Mouse (Mus musculus): ENCODE results near the gene Hdac7. TPM values are rescaled to one million over a fixed set of nuclear protein-coding genes. Genes with fewer than 3 reads are reported as not detected.

The Hdac7 gene
- polyA plus RNA-seq, 2 experiments from 2014 or later: 58.8 to 69.5 TPM

DNA sequence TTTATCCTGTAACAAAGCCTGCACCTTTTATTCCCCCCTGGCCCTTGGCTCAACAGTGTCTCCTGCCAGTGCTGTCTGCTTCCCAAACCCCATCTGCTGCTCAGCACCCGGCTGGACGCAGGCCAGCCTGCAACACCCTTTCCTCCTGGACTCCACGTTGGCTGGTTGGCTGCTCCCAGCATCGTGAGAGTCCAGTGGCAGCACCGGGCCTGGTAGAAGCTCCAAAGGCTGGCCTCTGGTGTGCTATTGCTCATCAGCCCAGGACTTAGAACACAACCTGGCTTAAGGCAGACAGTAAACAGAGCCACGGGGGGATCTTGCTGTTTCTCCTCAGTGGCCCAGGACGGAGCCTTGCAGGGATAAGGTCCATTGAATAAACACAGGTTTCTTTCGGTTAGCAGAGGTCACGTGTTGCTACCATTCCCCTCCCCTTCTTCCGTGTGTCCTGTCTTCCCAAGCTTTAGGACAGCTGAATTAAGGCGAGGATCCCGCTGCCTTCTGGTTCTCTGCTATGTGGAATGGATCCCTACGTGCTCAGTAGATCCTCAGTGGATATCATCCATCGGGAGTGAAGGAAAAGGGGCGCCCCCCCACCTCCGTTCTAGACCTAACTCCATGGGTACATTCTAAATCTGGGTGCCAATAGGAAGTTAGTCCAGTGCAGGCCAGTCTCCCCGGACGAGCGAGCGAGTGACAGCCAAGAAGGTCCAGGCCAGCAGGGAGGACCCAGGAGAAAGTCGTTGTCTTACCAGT is 30.7 kb downstream of the Hdac7 start:
- ATAC-seq: no peak

DNA sequence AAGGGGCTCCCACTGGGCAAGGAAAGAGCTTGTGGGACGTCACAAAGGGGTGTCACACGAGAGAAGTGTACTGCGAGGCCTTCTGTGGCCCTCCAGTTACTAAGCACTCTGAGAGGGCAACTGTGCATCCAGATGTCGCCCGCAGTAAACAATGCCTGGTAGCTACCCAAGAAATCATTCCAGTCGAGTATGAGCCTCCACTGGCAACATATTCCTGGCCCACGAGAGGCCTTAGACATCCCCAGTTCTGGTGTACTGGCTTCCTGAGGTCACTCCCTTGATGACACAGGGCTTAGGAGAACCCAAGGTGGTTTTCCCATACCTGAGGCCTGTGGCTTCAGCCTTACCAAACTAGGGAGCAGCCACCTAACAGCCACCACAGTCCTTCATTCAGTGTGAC is 31.4 kb downstream of the Hdac7 start:
- ATAC-seq: no peak

DNA sequence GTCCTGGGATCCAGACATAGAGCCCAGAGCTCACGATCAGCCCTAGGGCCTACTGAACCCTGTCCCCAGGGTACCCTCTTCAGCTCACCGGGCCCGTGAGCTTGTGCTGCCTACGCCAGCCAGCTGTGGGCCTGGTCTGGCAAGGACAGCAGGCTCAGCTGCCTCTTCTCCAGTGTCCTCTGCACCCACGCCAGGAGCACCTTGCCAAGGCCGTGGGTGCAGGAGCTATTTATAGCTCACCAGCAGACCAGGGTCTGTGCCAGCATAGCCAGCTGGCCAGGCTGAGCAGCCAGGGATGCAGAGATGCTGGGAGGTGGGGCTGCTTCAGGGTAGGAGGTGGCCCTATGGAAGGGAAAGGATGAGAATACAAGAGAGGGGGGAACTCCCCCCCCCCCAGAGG is 32.2 kb downstream of the Hdac7 start:
- ATAC-seq: no peak

DNA sequence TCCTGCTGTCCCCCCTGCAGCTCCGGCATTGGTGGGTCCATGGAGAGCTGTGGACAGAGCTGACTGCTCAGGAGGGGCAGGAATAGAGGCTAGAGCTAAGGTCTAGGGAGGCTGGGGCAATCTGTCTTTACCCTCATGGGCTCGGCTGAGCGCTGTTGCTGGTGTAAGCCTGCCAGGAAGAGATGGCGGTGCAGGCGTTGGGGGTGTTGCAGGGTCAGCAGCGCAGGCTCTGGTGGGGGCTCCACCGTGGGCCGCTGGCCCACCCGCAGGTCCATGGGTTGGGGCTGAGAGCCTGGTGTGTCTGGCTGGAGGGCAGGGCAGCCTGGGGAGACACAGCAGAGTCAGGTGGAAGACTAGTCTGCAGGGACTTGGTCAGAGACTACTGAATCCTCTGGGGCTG is 33.0 kb downstream of the Hdac7 start:
- ATAC-seq: no peak

DNA sequence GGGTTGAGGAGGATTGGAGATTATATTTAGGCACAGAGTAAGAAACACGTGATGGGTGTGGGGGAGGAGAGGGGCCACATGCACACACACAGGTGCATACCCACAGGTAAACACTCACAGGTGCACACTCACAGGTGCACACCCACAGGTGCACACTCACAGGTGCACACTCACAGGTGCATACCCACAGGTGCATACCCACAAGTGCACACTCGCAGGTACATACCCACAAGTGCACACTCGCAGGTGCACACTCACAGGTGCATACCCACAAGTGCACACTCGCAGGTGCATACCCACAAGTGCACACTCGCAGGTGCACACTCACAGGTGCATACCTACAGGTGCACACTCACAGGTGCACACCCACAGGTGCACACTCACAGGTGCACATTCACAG is 33.9 kb downstream of the Hdac7 start:
- ATAC-seq: no peak

DNA sequence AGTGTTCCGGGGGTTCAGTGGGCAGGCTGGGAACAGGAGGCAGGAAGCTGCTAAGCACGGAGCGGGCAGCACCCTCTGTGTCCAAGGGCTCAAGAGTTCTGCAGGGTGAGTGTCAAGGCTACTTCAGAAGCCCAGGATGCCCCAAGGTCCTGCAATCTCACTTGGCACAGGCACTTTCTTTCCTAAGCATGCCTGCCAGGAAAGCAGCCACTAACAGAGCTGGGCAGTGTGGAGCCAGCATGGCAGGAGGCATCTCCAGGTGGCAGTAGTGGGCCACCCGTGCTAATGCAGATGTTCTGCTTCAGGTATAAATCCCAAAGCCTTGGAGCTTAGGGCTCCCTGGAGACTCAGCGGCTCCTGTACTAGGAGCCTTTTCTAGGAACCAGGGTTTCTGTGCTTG is 34.4 kb downstream of the Hdac7 start:
- ATAC-seq: no peak

DNA sequence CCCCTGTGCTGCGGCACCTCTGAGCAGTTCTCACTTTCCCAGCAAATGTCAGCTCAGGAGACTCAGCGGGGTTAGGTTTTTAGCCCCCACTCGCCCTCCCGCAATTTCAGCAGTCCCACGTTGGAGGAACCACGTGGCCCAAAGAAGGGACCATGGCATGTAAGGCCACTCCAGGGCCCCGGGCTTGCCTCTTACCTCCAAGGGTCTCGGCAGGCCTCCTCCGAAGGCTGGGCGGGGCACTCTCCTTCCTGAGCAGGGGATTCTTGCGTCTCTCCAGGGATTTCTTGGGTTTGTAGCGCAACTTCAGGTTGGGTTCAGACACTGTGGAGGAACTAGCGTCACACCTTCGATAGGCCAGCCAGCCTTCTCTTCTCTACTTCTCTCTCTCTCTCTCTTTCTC is 35.1 kb downstream of the Hdac7 start:
- no peak for ATAC-seq

DNA sequence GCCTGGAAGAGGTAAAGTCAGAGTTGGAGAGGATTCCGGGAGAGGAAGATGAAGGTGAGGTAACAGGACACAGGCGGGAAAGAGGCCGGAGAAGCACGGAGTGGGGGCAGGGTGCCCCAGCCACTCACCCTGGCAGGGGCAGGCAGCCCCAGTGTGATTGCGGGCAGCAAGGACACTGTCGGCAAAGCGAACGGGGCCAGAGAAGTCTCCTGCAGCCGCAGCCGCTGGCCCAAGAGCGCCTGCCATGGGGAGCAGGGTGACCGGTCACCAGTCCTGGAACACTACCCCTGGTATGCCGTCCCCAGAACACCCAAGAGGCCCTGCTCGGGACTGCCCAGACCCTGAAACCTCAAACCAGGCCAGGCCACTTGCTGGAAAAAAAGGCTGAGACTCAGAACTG is 35.8 kb downstream of the Hdac7 start:
- ATAC-seq: no peak

DNA sequence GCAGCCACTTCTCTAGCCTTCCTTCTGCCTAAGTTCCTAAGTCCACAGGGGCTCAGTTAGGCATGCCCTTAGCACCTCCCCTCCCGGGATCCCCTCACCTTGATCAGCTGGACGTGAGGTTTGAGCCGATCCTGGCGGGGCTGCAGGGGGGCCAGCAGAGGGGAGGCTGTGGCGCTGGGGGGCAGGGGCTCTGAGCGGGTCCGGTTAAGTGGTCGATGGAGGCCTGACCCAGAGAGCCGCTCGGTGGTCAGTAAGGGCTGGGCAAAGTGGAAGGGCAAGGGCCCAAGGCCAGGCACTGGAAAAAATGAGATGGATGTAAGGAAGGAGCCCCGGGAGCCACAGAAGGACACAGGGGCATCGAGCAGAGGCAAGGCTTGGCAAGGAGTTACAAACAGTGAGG is 36.4 kb downstream of the Hdac7 start:
- no peak for ATAC-seq

DNA sequence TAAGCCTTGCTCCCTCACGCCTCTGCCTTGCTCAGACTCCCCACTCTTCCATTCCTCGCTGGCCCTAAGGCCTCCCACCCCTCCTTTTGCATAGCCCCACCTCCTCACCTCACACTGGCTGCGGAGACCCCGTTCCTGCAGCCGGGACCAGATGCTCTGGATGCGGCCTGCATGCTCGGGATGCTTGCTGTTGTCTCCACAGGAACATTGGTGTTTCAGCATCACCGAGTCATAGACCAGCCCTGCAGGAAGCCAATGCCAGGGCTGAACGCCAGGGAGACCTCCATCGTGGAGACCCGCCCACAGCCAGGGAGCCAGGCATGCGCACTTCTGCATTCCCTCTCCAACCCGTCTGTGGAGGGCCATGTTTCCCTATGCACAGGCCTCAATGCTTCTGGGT is 41.7 kb downstream of the Hdac7 start:
- no peak for ATAC-seq

DNA sequence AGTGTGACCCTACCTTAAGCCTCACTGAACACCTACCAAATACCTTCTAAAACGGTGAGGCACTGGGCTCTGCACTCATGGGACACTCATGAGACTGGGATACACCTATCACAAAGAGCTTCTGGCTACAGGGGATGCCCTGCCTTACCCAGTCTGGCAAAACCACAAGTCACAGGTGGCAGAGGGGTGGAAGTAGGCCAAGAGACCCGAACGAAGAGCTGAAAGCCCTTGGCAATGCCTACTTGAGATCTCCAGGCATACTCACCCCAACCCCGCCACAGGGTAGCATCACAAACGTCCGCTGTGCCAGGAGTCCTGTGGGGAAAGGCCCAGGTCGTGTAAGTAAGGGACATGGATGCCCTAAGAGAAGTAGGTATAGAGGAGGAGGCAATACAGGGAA is 42.5 kb downstream of the Hdac7 start:
- no peak for ATAC-seq

DNA sequence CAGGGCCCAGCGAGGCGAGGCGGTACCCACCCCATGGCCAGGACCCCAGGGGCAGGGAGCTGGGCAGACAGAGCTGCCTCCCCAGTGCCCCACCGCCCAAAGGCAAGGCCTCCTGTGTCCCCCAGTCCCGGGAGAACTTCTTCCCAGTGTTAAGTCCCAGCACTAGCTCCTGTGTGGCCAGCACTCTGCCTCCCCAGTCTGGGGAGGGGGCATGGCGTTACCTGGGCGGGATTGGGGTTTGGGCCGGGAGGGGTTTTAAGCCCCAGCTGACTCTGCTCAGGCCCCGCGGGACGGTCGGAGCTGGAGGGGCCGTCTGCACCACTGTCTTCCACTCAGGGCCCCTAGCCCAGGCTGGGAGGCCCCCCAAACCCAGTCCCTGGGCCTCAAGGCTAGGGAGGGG is 43.4 kb downstream of the Hdac7 start:
- no peak for ATAC-seq

DNA sequence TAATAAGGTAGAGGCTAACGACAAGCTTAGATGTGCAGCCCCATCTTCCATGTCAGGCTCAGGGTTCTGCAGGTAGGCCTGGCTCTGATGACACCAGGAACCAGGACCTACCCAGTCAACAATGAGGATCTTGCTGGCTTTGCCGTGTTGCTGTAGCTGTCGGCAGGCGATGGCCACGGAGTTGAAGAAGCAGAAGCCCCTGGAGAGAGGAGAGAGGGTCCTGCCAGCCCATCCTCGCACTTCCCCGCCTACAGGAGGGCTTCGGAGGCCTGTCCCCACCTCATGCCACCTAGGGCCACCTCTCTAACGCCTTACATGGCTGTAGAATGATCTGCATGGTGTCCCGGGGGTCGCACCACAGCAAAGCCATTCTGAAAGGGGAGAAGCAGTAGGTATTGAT is 44.9 kb downstream of the Hdac7 start:
- no peak for ATAC-seq

DNA sequence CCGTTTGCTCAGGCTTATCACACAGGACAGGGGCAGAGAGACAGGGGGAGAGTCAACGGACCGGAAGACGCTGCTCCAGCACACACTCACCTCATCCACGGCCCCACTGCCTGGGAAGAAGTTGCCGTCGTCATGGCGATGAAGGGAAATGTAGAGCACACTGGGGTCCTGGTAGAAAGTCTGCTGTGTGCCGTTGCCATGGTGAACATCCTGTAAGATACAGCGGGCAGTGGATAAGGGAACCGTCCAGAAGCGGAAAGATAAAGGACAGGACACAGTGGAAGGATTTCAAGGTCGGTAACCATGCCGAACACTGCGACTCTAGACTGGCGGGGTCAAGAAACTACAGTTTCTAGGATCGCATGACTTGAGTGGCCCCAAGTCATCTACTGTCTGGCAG is 46.2 kb downstream of the Hdac7 start:
- ATAC-seq: no peak

DNA sequence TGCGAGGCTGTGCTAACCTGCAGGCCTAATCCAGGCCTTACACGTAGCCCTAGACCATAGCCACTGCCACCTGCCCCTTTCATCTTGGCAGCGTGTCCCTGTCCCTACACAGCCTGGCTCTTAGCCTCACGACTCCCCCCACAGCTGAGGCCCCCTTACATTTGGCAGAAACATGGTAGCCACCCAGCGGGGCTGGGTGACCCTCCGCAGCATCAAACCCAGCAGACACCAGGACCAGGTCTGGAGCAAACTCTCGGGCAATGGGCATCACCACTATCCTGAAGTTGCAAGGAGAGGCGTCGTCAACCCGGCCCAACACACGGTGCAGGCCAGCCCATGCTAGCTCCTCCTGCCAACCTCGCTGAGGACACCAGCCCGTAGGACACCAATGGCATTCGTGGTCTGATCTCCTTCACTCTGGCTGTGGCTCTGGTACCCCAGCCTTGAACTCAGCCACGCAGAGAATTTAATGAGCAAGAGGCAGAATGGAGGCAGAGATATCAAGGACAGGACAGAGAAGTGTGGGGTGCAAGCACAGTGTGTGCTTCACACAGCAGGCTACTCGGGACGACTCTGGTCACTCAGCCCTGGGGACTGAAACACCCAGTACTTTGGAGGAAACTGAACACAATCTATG is 47.5 kb downstream of the Hdac7 start:
- no peak for ATAC-seq

DNA sequence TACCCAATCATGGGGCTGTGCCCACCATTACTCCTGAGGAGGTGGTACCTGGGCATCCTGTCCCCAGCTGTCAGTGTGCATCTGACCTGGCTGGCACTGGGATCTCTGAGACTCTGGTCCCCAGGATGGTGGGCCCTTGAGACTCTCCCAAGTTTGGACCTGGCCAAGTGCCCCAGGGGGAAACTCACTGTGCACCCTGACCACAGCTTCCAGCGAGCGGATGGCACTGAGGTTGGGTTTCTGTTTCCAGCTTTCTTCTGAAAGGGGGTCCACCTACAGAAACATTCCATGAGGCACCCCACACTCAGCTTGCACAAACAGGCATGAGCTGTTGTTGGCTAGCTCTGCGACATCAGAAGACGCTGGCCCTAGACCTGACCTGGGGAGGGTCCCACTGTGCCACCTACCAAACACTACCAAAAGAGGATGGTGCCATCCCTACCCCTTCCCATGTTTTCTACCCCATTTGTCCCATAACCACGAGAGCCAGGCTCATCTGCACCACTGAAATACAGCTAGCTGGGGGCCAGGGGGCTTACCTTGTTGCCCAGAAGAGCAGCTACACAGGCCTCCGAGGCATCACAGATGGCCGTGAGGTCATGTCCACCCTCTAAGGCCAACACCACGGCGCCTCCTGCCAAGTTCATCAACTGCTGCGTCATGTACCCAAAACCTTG is 48.6 kb downstream of the Hdac7 start:
- ATAC-seq: no peak

DNA sequence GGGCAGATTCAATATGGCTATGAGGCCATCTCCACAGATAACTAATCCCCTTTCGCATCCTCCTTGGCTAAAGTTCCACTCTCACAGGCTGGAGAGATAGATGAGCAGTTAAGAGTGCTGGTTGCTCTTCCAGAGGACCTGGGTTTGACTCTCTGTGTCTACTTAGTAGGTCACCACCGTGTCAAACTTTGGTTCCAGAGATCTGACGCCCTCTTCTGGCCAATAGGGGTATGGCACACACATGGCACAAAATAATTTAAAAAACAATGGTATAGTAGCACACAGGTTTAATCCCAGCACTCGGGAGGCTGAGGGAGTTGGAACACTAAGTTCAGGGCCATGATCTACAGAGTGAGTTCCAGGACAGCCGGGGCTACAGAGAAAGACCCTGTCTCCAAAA is 50.0 kb downstream of the Hdac7 start:
- no peak for ATAC-seq

DNA sequence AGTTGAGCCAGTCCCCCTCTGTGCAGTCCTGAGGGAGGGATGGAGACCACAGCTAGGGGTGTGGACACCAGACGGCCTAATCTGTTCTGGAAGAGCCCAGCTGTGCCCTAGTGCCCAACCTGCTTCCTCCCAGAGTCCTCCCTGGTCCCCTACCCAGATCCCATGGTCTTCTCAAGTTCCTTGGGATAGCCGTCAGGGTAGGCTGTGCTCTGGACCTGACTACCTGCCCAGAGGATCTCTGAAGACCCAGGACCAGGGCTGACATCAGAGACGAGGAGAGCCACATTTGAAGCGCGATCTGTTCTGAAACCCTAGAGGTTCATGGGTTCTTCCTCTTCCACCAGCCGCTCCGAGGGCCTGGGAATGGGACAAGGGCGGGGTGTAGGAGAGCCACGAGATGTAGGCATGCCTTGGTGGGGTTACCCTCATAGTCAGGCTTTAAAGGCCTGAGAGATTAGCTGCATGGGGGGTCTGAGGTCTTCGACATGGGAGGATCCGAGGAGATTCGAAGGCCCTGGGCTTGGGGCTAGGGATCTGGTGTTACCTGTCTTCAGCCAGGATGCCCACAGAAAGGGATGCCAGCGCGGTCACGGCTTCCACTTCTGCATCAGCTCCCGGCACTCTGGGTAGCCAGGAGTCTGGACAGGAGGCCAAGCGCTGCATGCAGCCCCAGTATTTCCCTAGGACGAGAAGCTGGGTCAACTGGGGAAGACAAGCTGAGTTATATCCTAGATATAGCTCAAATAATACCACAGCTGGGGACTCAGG is 50.7 kb downstream of the Hdac7 start:
- no peak for ATAC-seq

DNA sequence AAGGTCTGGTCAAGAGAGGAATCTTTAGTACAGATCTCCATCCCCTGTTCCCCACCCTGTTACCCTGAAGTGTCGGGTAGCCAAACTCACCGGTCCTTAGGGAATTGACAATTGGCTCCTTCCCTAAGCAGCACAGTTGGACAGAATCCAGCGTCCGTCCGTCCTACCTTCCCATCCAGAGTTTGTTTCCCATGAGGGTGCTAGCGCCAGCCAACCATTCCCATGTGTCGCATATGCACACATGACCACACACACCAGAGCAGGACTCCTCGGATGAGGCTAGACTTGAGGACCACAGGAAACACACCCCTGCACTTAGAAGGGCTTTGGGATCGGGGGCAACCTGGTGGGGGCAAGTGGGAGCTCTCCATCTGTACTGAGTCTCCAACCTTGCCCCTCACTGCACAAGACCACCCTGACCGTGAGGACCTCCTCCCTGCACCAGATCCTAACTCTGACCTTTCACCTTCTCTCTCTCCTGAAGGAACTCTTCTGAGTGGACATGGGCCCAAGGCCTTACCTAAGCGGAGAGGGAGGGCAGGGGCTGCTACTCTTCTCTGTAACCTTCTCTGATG is 53.1 kb downstream of the Hdac7 start:
- ATAC-seq: no peak

DNA sequence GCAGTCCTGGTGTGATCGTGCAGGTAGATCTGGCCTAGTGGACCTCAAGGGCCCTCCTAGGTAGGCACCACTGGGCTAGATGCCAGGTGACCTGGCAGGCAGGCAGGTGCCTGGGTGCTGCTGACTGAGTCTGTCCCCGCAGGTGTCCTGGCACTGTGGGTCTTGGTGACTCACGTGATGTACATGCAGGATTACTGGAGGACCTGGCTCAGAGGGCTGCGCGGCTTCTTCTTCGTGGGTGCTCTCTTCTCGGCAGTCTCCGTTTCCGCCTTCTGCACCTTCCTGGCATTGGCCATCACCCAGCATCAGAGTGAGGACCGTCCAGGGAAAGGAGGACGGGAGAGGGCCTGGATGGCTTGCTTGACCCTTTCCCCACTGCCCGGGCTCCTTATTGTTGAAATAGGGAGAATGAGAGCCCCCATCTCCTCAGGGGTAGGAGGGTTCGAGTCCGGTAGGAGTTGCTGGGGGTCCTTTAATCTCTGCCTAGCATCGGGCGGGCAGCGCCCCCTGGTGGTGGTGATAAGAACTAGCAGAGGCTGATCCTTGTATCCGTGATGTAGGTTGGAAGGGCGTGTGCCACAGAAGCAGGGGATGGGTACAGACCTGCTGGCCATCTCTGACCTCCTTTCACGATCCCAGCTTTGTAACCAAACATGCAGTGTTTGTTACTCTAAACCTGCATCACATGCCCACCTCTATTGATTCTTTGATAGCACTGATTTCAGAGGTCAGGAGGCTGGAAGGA is 54.4 kb downstream of the Hdac7 start:
- peak; percentile 29 for ATAC-seq

DNA sequence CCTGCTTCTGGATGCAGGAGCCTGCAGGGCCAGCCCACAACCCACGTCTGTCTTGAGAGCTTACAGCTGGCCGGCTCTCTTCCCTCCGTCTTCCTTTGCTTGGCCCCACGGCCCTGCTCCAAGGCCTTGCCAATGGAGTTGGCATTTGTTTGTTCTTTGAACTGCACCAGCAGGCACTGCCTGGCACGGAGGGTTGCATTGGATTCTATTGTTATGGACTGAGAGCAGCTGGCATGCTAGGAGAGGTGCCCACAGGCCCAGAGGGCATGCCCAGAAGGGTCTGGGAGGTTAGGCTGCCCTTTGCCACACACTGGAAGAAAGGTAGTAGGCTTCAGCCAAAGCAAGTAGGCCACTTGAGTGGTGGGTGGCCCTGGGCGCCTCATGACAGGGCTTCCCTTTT is 55.5 kb downstream of the Hdac7 start:
- ATAC-seq: no peak
